In genomic region chr8:57387627-57388026, GRCm38 (mm10) we compare ENCODE assay signal across 26 mouse cellular contexts.
A peak's percentile ranks its signal among the peaks of the same experiment; 100 is the strongest.
DNase-seq lines count a peak whose midpoint lies in the region; ATAC-seq and TF ChIP-seq lines count a peak whose summit lies in the region.
"Had no signal": no experiment of that assay in that cellular context is flagged by ENCODE, and none has a peak within 500 bp of the region (broad histone marks: within the 10 kb centered on the region; RNA-seq: fewer than 3 reads in every experiment).

No protein-coding gene starts in this region.

- H3K9me3 ChIP-seq in embryonic facial prominence, embryonic 14.5 days (ENCODE audit: control insufficient read depth, low read length): 0 out of 2 replicates have a peak, but pooled peaks cover 3% of the 10 kb centered on the region
- H3K9me3 ChIP-seq in embryonic facial prominence, embryonic 10.5 days: no peaks in the 10 kb centered on the region
- no peaks in the 10 kb centered on the region for H3K9me3 ChIP-seq in hindbrain, embryonic 12.5 days (replicated peaks)
- H3K9me3 ChIP-seq: embryonic facial prominence, embryonic 12.5 days; embryonic facial prominence, embryonic 15.5 days; forebrain, embryonic 10.5 days; forebrain, embryonic 12.5 days had no signal

- ATAC-seq in embryonic facial prominence, embryonic 14.5 days (ENCODE audit: low read depth): no peak
- no peak for ATAC-seq in megakaryocyte progenitor cell, adult 5-6 weeks (replicated peaks; ENCODE audit: poor library complexity)
- no peak for ATAC-seq in hindbrain, embryonic 12.5 days (ENCODE audit: low FRiP score)
- ATAC-seq: activated CD4-positive, CD25-positive, alpha-beta regulatory T cell, adult 4 months; forebrain, embryonic 14.5 days; forebrain, embryonic 16.5 days; Patski had no signal

- H3K36me3 ChIP-seq in embryonic facial prominence, embryonic 14.5 days (ENCODE audit: control insufficient read depth, insufficient read depth, low read length): no peaks in the 10 kb centered on the region
- no peaks in the 10 kb centered on the region for H3K36me3 ChIP-seq in embryonic facial prominence, embryonic 10.5 days (replicated peaks)
- H3K36me3 ChIP-seq in C2C12 (ENCODE audit: control insufficient read depth, insufficient read depth) (no peaks in the 10 kb centered on the region), myocyte (ENCODE audit: control insufficient read depth, insufficient read depth) (no peaks in the 10 kb centered on the region)
- H3K36me3 ChIP-seq in hindbrain, embryonic 12.5 days: no peaks in the 10 kb centered on the region
- H3K36me3 ChIP-seq: embryonic facial prominence, embryonic 12.5 days; embryonic facial prominence, embryonic 15.5 days; forebrain, embryonic 10.5 days; forebrain, embryonic 12.5 days had no signal

- DNase-seq in embryonic facial prominence, embryonic 14.5 days (ENCODE audit: low spot score): peak; percentile 15
- no peak for DNase-seq in embryonic facial prominence, embryonic 10.5 days (ENCODE audit: low spot score)
- peak; percentile 24 for DNase-seq in 3T3-L1 (ENCODE audit: low read depth, low spot score)
- DNase-seq: adrenal gland, adult 8-10 months; adrenal gland, postnatal 14 days; B cell, adult 2 months; cerebellum, adult 11 months; cerebellum, adult 18-20 months; cerebellum, adult 8-10 months; cerebellum, adult 9-11 months; cerebellum, postnatal 14 days; cerebellum, postnatal 36 days; embryo, embryonic 11 days had no signal

- H3K79me2 ChIP-seq in C2C12 (ENCODE audit: control insufficient read depth, insufficient read depth): no peaks in the 10 kb centered on the region
- H3K79me2 ChIP-seq in myocyte (ENCODE audit: control insufficient read depth, insufficient read depth): no peaks in the 10 kb centered on the region

- no peak overlapping the region for H3K4me3 ChIP-seq in embryonic facial prominence, embryonic 14.5 days (ENCODE audit: low read depth, low read length)
- H3K4me3 ChIP-seq in embryonic facial prominence, embryonic 10.5 days: no peak overlapping the region
- no peak overlapping the region for H3K4me3 ChIP-seq in C2C12 (ENCODE audit: insufficient read depth, poor library complexity, severe bottlenecking)
- H3K4me3 ChIP-seq in myocyte: no peak overlapping the region
- no peak overlapping the region for H3K4me3 ChIP-seq in hindbrain, embryonic 12.5 days
- H3K4me3 ChIP-seq: embryonic facial prominence, embryonic 12.5 days; embryonic facial prominence, embryonic 15.5 days; erythroblast, embryonic 14.5 days; forebrain, embryonic 10.5 days; forebrain, embryonic 12.5 days had no signal

- H3K4me2 ChIP-seq in embryonic facial prominence, embryonic 14.5 days (ENCODE audit: low read depth, low read length): no peak overlapping the region
- peak overlapping the region; percentile 24 for H3K4me2 ChIP-seq in myocyte (ENCODE audit: low read depth)
- no peak overlapping the region for H3K4me2 ChIP-seq in hindbrain, embryonic 12.5 days (replicated peaks)
- H3K4me2 ChIP-seq: embryonic facial prominence, embryonic 12.5 days; embryonic facial prominence, embryonic 15.5 days; forebrain, embryonic 12.5 days had no signal

- no peak overlapping the region for H3K9ac ChIP-seq in embryonic facial prominence, embryonic 14.5 days (ENCODE audit: low read depth, low read length)
- H3K9ac ChIP-seq in hindbrain, embryonic 12.5 days: no peak overlapping the region
- H3K9ac ChIP-seq: embryonic facial prominence, embryonic 12.5 days; embryonic facial prominence, embryonic 15.5 days; forebrain, embryonic 12.5 days had no signal

- TF ChIP-seq POLR2A in myocyte (IDR thresholded peaks at IDR 0.05; ENCODE audit: insufficient read length, low read depth): no peak

- TF ChIP-seq CTCF in C2C12 (IDR thresholded peaks at IDR 0.05; ENCODE audit: control insufficient read depth, insufficient read depth, insufficient read length): no peak

- no peaks in the 10 kb centered on the region for H3K4me1 ChIP-seq in embryonic facial prominence, embryonic 14.5 days (ENCODE audit: control insufficient read depth, insufficient read depth, low read length)
- H3K4me1 ChIP-seq in embryonic facial prominence, embryonic 10.5 days: no peaks in the 10 kb centered on the region
- H3K4me1 ChIP-seq in hindbrain, embryonic 12.5 days: no peaks in the 10 kb centered on the region
- H3K4me1 ChIP-seq: embryonic facial prominence, embryonic 12.5 days; embryonic facial prominence, embryonic 15.5 days; forebrain, embryonic 10.5 days; forebrain, embryonic 12.5 days had no signal

- WGBS in embryonic facial prominence, embryonic 14.5 days: 74% methylated on average over 5 of the region's 5 CpGs
- 83% methylated on average over 5 of the region's 5 CpGs for WGBS in embryonic facial prominence, embryonic 10.5 days
- WGBS in hindbrain, embryonic 12.5 days: 86% methylated on average over 5 of the region's 5 CpGs

- no peak overlapping the region for H3K27ac ChIP-seq in embryonic facial prominence, embryonic 14.5 days (replicated peaks; ENCODE audit: low read depth, low read length)
- no peak overlapping the region for H3K27ac ChIP-seq in embryonic facial prominence, embryonic 10.5 days (replicated peaks)
- H3K27ac ChIP-seq in hindbrain, embryonic 12.5 days: no peak overlapping the region
- H3K27ac ChIP-seq: embryonic facial prominence, embryonic 12.5 days; embryonic facial prominence, embryonic 15.5 days; forebrain, embryonic 10.5 days; forebrain, embryonic 12.5 days had no signal

- H3K27me3 ChIP-seq in embryonic facial prominence, embryonic 14.5 days (replicated peaks; ENCODE audit: control insufficient read depth, insufficient read depth, low read length): no peaks in the 10 kb centered on the region
- H3K27me3 ChIP-seq in embryonic facial prominence, embryonic 10.5 days (replicated peaks; ENCODE audit: low read depth, poor library complexity, severe bottlenecking): no peaks in the 10 kb centered on the region
- no peaks in the 10 kb centered on the region for H3K27me3 ChIP-seq in C2C12 (ENCODE audit: control insufficient read depth, insufficient read depth, insufficient read length)
- H3K27me3 ChIP-seq in myocyte (ENCODE audit: control insufficient read depth, insufficient read depth, insufficient read length): no peaks in the 10 kb centered on the region
- no peaks in the 10 kb centered on the region for H3K27me3 ChIP-seq in hindbrain, embryonic 12.5 days
- H3K27me3 ChIP-seq: embryonic facial prominence, embryonic 12.5 days; embryonic facial prominence, embryonic 15.5 days; forebrain, embryonic 12.5 days; Patski had no signal

- H3ac ChIP-seq in C2C12 (ENCODE audit: control insufficient read depth, insufficient read length, low read depth) (no peak overlapping the region), myocyte (ENCODE audit: control insufficient read depth, insufficient read length) (no peak overlapping the region)

- no peaks in the 10 kb centered on the region for H3K79me3 ChIP-seq in C2C12 (ENCODE audit: low read depth)

TF ChIP-seq in C2C12, 6 proteins besides CTCF, POLR2A, EP300 and RAD21:
- peak; percentile 47 for TF ChIP-seq MAX (IDR thresholded peaks at IDR 0.05)
- TF ChIP-seq MYOD1 (IDR thresholded peaks at IDR 0.05; ENCODE audit: control insufficient read depth, insufficient read length, low read depth): peak; percentile 84
- no peak for TF ChIP-seq USF1 (IDR thresholded peaks at IDR 0.05; ENCODE audit: low read depth)

TF ChIP-seq in myocyte, 11 proteins besides CTCF, POLR2A, EP300 and RAD21:
- TF ChIP-seq MYOD1 (IDR thresholded peaks at IDR 0.05; ENCODE audit: control insufficient read depth in 1 of 3, insufficient read length in 2 of 3, low read depth in 2 of 3) (peak in 2 of 3 experiments; percentile 38 to 55), CEBPB (IDR thresholded peaks at IDR 0.05; ENCODE audit: insufficient read depth, poor library complexity, severe bottlenecking) (no peak), POLR2AphosphoS2 (IDR thresholded peaks at IDR 0.05; ENCODE audit: insufficient read length, low read depth) (no peak), MAX (IDR thresholded peaks at IDR 0.05; ENCODE audit: low read depth) (no peak), USF1 (IDR thresholded peaks at IDR 0.05; ENCODE audit: low read depth) (no peak), SRF (IDR thresholded peaks at IDR 0.05; ENCODE audit: control insufficient read depth, insufficient read length, low read depth) (peak; percentile 50), REST (IDR thresholded peaks at IDR 0.05; ENCODE audit: insufficient read depth, insufficient read length) (no peak), MYOG (IDR thresholded peaks at IDR 0.05; ENCODE audit: control insufficient read depth in 1 of 3, insufficient read depth in 1 of 3, insufficient read length in 2 of 3, low read depth in 2 of 3) (no peak), TCF3 (IDR thresholded peaks at IDR 0.05; ENCODE audit: insufficient read length, low read depth) (peak; percentile 32), E2F4 (IDR thresholded peaks at IDR 0.05; ENCODE audit: insufficient read depth) (no peak), TCF12 (IDR thresholded peaks at IDR 0.05; ENCODE audit: insufficient read depth, poor library complexity, severe bottlenecking) (peak; percentile 22)
